Mouse (Mus musculus) thymus, adult 2 months (tissue): ENCODE results near the gene Pcsk5.

Experiments
- CTCF ChIP-seq: fragments of 200-500 bp; IDR thresholded peaks from 2 replicates; pipeline ENCODE4 v1.5.1; 2012; ENCODE audit warnings: mild to moderate bottlenecking, control low read depth, low read length, moderate library complexity, borderline replicate concordance; ENCODE audit not compliant: control insufficient read depth, poor library complexity, insufficient read depth; ENCODE audit errors: extremely low read depth
- POLR2A ChIP-seq: fragments of 200-500 bp; IDR thresholded peaks from 2 replicates; pipeline ENCODE4 v1.6.1; 2012; ENCODE audit warnings: mild to moderate bottlenecking, low read length, control low read depth, moderate library complexity; ENCODE audit not compliant: control insufficient read depth, poor library complexity, insufficient read depth; ENCODE audit errors: extremely low read depth

DNA sequence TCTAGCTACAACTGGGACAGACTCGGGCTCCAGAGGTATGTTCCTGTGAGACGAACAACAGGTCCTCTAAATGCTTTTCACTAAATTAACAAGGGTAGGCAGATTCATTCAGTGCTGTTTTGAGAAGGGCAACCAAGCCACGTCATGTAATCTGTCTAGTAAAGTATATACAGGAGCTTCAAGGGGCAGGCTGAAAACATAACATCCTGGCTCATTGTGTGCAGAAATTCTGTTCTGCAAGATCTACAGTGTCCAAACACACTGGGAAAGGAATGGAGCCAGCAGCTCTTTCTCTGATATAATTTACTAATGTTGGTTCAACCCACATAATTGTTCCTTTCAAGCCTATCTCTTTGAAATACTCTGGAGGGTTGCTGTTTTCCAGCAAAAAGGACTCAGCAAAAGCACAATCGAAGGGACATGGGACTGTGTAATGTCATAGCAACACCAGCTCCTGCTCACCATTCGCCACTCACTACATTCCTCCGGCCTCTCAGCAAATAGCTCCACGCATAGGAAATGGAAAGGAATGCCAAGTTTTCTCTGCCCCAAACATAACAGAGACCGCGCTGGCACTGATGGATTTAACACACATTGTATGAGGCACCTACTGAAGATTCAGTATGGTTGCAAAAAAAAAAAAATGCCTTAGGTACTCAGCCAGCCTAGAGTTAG lies 122.0 kb downstream of the Pcsk5 start:
- TF ChIP-seq CTCF (no peak), POLR2A (no peak)
